Mouse (Mus musculus): ENCODE results near the gene Psmd12. TPM values are rescaled to one million over a fixed set of nuclear protein-coding genes. Genes with fewer than 3 reads are reported as not detected.
"Not testable (repeated sequence)": the region's sequence is repeated elsewhere in the genome, so short reads cannot be mapped to it uniquely, and the experiment has no call there.

Gene Psmd12
- polyA plus RNA-seq, 1 experiment from 2014 or later = 89.4 TPM

DNA sequence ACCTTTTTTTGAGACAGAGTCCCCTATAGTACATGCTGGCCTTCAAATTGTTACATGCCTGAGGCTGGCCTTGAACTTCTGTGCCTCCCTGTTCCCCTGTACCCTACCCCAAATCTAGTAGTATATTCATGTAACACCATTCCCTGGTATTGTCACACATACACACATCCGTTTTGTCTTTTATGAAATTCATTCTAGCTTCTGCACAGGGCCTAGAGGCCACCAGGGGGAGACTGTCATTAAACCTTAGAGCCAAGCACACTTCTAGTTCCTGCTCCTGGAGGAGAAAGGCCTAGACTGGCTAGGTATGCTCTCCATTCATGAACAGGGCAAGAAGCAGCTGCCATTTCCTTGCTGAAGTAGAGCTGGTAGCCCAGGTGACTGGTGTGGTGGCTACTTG lies 27.0 kb downstream of the Psmd12 start:
- no peak for ATAC-seq
- WGBS = 61% methylated on average over 1 of the region's 1 CpGs

DNA sequence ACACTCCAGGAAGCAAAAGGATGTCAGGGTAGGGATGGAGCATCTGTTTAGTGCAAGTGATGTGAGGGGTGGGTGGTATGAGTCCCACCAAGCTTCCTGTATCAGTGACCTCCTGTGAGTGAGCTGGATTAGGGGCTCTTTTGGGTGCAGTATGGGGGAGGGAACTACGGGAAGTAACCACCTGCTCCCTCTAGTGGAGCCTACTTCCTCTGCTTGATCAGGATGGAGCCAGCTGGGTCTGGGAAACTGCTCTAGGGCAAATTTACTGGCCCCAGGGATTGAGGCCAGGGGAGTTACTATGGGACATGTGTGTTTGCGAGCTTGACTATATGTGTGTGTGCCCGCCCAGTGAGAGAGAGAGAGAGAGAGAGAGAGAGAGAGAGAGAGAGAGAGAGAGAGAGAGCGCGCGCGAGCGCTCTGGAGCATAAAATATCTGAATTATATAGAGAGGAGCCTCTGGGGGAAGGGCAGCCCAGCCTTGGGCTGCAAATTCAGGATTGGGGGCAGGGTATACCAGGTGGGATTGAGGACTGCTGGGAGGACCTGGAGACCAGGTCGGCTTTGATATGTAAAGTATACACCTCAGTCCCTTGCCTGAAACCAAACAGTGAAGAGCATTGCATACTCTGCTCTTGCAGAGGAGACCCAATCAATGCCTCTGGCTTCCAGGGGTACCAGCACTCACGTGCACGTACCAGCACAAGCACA lies 30.5 kb downstream of the Psmd12 start:
- Histone ChIP-seq H3K36me3 (ENCODE audit: control insufficient read depth, insufficient read depth) (no peaks in the 10 kb centered on the region), H3K4me3 (ENCODE audit: low read depth, low read length) (no peak overlapping the region), H3K4me2 (replicated peaks; ENCODE audit: low read depth) (no peak overlapping the region; the same call in 1 of the 2 replicates), H3K9me3 (ENCODE audit: control insufficient read depth) (no peaks in the 10 kb centered on the region), H3K9ac (ENCODE audit: low read depth, low read length) (no peak overlapping the region), H3K27ac (ENCODE audit: low read depth, low read length) (no peak overlapping the region), H3K4me1 (replicated peaks; ENCODE audit: control insufficient read depth, insufficient read depth, low read length) (peaks cover 5% of the 10 kb centered on the region; the same call in 1 of the 2 replicates), H3K27me3 (replicated peaks; ENCODE audit: control insufficient read depth, insufficient read depth, low read length) (no peaks in the 10 kb centered on the region)
- TF ChIP-seq CTCF (IDR thresholded peaks at IDR 0.05; ENCODE audit: low read depth) = peak; percentile 66
- WGBS = 26% methylated on average over 11 of the region's 11 CpGs
- 0 out of 2 replicates have a peak, but pooled peaks have one; percentile 25 for ATAC-seq

More for the DNA sequence above, 27.0 kb downstream of the Psmd12 start:
- Histone ChIP-seq H3K9me3 (ENCODE audit: control insufficient read depth) (no peaks in the 10 kb centered on the region), H3K36me3 (ENCODE audit: control insufficient read depth, insufficient read depth) (peaks cover 3% of the 10 kb centered on the region; the same call in 1 of the 2 replicates), H3K4me1 (replicated peaks; ENCODE audit: control insufficient read depth, insufficient read depth, low read length) (peaks cover 5% of the 10 kb centered on the region; the same call in 1 of the 2 replicates), H3K4me3 (ENCODE audit: low read depth, low read length) (no peak overlapping the region), H3K9ac (ENCODE audit: low read depth, low read length) (no peak overlapping the region), H3K4me2 (replicated peaks; ENCODE audit: low read depth) (no peak overlapping the region), H3K27me3 (replicated peaks; ENCODE audit: control insufficient read depth, insufficient read depth, low read length) (no peaks in the 10 kb centered on the region), H3K27ac (ENCODE audit: low read depth, low read length) (no peak overlapping the region)
- peak; percentile 76 for TF ChIP-seq CTCF (IDR thresholded peaks at IDR 0.05; ENCODE audit: low read depth)

DNA sequence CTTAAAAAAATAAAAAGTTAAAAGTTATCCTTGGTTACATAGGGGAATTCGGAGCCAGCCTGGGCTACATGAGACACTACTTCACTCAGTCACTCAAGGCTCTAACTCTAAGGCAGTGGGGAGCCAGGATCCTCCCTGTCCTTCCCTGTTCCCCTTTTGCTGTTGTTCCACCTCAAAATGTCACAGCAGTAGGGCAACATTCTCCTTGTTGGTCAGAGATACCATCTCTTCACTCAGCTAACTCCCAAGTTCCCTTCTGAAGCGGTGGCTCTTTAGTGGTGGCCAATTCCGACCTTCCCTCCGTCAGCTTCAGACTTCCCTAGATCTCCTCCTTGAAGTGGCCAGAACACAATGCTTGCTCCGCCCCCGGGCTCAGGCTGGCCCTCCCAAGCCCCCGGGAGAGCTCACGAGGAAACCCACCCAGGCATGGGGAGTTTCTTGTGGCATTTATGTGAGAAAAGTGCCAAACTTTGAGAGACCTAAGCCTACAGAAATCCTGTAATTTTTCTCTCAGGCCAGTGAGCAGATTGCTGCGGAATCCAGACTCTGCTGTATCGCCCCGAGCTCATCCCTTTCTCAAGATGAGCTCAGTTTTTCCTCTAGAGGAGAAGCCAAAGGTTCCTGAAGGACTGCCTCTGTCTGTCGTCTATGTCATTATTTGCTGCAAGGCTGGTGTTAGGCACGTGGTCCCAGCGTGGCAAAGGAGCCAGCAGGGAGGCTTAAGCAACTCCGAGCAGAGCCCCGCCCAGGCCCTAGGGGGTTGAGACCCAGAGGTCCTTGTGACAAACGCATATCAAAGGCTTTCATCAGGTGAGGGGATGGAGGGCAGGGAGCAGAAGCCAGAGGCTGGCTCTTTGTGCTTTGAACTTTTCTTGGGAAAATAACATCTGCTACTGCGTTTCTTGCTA lies 31.3 kb downstream of the Psmd12 start:
- H3K36me3 ChIP-seq (ENCODE audit: control insufficient read depth, insufficient read depth) = no peaks in the 10 kb centered on the region
- H3K4me3 ChIP-seq (ENCODE audit: low read depth, low read length) = 0 out of 2 replicates have a peak overlapping the region, but pooled peaks have one; percentile 0
- WGBS = 10% methylated on average over 18 of the region's 18 CpGs

DNA sequence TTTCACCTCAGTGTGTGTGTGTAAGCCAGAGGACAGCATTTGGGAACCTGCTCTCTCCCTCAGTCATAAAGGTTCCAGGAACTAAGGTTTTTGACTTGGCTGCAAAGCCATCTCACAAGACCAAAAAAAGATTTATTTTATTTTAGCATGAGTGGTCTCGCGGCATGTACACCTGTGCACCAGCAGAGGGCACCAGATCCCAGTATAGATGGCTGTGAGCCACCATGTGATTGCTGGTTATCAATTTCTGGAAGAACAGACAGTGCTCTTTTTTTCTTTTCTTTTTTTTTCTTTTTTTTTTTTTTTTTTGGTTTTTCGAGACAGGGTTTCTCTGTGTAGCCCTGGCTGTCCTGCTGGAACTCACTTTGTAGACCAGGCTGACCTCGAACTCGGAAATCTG lies 32.7 kb downstream of the Psmd12 start:
- WGBS = 42% methylated on average over 5 of the region's 5 CpGs
- not testable (repeated sequence) for H3K9me3 ChIP-seq (ENCODE audit: control insufficient read depth); H3K4me1 ChIP-seq (replicated peaks; ENCODE audit: control insufficient read depth, insufficient read depth, low read length); H3K4me3 ChIP-seq (ENCODE audit: low read depth, low read length); ATAC-seq; H3K27ac ChIP-seq (ENCODE audit: low read depth, low read length); H3K36me3 ChIP-seq (ENCODE audit: control insufficient read depth, insufficient read depth); H3K9ac ChIP-seq (ENCODE audit: low read depth, low read length); H3K27me3 ChIP-seq (replicated peaks; ENCODE audit: control insufficient read depth, insufficient read depth, low read length); H3K4me2 ChIP-seq (replicated peaks; ENCODE audit: low read depth)
- TF ChIP-seq CTCF (IDR thresholded peaks at IDR 0.05; ENCODE audit: low read depth) = peak; percentile 89

More for the DNA sequence above, 31.3 kb downstream of the Psmd12 start:
- ATAC-seq = peak; percentile 56; the same call in 1 of the 2 replicates
- Histone ChIP-seq H3K4me2 (replicated peaks; ENCODE audit: low read depth) (peak overlapping the region; percentile 43), H3K9ac (ENCODE audit: low read depth, low read length) (no peak overlapping the region), H3K4me1 (replicated peaks; ENCODE audit: control insufficient read depth, insufficient read depth, low read length) (peaks cover 5% of the 10 kb centered on the region; the same call in 1 of the 2 replicates), H3K9me3 (ENCODE audit: control insufficient read depth) (no peaks in the 10 kb centered on the region), H3K27me3 (replicated peaks; ENCODE audit: control insufficient read depth, insufficient read depth, low read length) (no peaks in the 10 kb centered on the region), H3K27ac (ENCODE audit: low read depth, low read length) (no peak overlapping the region)
- TF ChIP-seq CTCF (IDR thresholded peaks at IDR 0.05; ENCODE audit: low read depth) = no peak

DNA sequence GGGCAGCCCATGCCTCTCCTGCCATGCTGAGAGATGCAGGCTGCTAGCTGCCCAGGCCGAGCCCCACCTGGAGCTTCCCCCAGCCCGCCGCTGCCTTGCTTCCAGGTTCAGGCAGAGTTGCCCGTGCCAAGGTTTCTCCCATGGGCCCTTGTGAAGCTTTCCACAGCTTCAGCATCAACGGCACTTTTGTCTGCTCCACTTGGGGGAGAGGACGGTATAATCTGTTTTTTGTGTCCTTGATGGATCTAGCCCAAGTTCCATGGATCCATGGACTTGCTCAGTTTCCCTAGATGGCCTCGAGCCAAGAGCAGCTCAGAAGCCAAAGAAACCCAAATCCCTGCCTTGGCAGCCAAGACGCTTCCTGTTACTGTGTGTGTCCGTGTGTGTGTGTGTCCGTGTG lies 33.8 kb downstream of the Psmd12 start:
- Histone ChIP-seq H3K4me1 (replicated peaks; ENCODE audit: control insufficient read depth, insufficient read depth, low read length) (peaks cover 5% of the 10 kb centered on the region; the same call in 1 of the 2 replicates), H3K27ac (ENCODE audit: low read depth, low read length) (no peak overlapping the region), H3K4me2 (replicated peaks; ENCODE audit: low read depth) (no peak overlapping the region), H3K9ac (ENCODE audit: low read depth, low read length) (no peak overlapping the region), H3K36me3 (ENCODE audit: control insufficient read depth, insufficient read depth) (no peaks in the 10 kb centered on the region), H3K9me3 (ENCODE audit: control insufficient read depth) (no peaks in the 10 kb centered on the region), H3K27me3 (replicated peaks; ENCODE audit: control insufficient read depth, insufficient read depth, low read length) (no peaks in the 10 kb centered on the region), H3K4me3 (ENCODE audit: low read depth, low read length) (no peak overlapping the region)
- ATAC-seq = no peak
- 67% methylated on average over 10 of the region's 10 CpGs for WGBS
- no peak for TF ChIP-seq CTCF (IDR thresholded peaks at IDR 0.05; ENCODE audit: low read depth)

DNA sequence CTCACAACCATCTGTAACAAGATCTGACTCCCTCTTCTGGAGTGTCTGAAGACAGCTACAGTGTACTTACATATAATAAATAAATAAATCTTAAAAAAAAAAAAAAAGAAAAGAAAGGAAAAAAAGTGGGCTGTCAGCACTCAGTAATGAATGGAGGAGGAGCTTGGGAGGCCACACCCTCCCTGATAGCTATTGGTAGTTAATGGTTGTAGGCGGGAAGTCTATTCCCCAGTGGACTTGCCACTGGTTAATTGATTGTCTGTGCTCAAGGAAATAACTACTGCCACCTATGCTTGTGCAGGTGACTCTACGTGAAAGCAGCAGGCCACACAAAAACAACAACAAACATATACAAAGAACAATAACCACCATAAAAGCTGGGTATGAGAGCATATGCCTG lies 37.1 kb downstream of the Psmd12 start:
- Histone ChIP-seq H3K4me3 (ENCODE audit: low read depth, low read length) (no peak overlapping the region), H3K36me3 (ENCODE audit: control insufficient read depth, insufficient read depth) (no peaks in the 10 kb centered on the region), H3K9me3 (ENCODE audit: control insufficient read depth) (no peaks in the 10 kb centered on the region), H3K4me2 (replicated peaks; ENCODE audit: low read depth) (no peak overlapping the region), H3K27ac (ENCODE audit: low read depth, low read length) (no peak overlapping the region), H3K9ac (ENCODE audit: low read depth, low read length) (no peak overlapping the region), H3K27me3 (replicated peaks; ENCODE audit: control insufficient read depth, insufficient read depth, low read length) (no peaks in the 10 kb centered on the region), H3K4me1 (replicated peaks; ENCODE audit: control insufficient read depth, insufficient read depth, low read length) (no peaks in the 10 kb centered on the region)
- 90% methylated on average over 2 of the region's 2 CpGs for WGBS
- no peak for TF ChIP-seq CTCF (IDR thresholded peaks at IDR 0.05; ENCODE audit: low read depth)
- ATAC-seq = no peak

Data from intestine, postnatal 0 days (tissue).